Mouse (Mus musculus): ENCODE measurements around the gene Scn8a.

GRCm38 (mm10) chr15:100830682-100831081 lies 39.0 kb upstream of the Scn8a start:
- peak; percentile 27; the same call in 1 of the 2 replicates for TF ChIP-seq CTCF (IDR thresholded peaks at IDR 0.05; ENCODE audit: low read depth, low read length)
- no peak for TF ChIP-seq POLR2A (IDR thresholded peaks at IDR 0.05; ENCODE audit: borderline replicate concordance, low read depth, low read length)
